Mouse (Mus musculus) hindbrain, postnatal 0 days (tissue): ENCODE measurements around the gene Igsf11. TPM values are rescaled to one million over a fixed set of nuclear protein-coding genes. Genes with fewer than 3 reads are reported as not detected.
"Not testable (repeated sequence)": the region's sequence is repeated elsewhere in the genome, so short reads cannot be mapped to it uniquely, and the experiment has no call there.

Source experiments
- ATAC-seq: fragments of 200-750 bp; cut with Nextera tagmentation; 2 replicates; pipeline ENCODE4 v1.8.0; 2017; ENCODE audit warnings: mild to moderate bottlenecking, moderate TSS enrichment, moderate library complexity
- DNase-seq: peaks from one replicate; pipeline ENCODE4 v3.0.0-alpha.2; 2015; ENCODE audit warnings: low spot score
- H3K27ac ChIP-seq: fragments of 300-500 bp; sonication (generic); 2 replicates; pipeline ENCODE4 v1.5.1; 2014; ENCODE audit warnings: mild to moderate bottlenecking
- H3K27me3 ChIP-seq: fragments of 300-500 bp; sonication (generic); 2 replicates; pipeline ENCODE4 v1.6.1; 2014; ENCODE audit warnings: low read length, mixed read lengths; ENCODE audit not compliant: insufficient read depth
- H3K36me3 ChIP-seq: fragments of 300-500 bp; sonication (generic); 2 replicates; pipeline ENCODE4 v1.6.1; 2014; ENCODE audit warnings: low read length, mixed read lengths; ENCODE audit not compliant: insufficient read depth
- H3K4me1 ChIP-seq: fragments of 300-500 bp; sonication (generic); 2 replicates; pipeline ENCODE4 v1.6.1; 2014; ENCODE audit warnings: antibody characterized with exemption, low read length, mixed read lengths; ENCODE audit not compliant: insufficient read depth
- H3K4me2 ChIP-seq: fragments of 300-500 bp; sonication (generic); 2 replicates; pipeline ENCODE4 v1.6.1; 2014; ENCODE audit warnings: low read depth, mild to moderate bottlenecking, low read length, moderate library complexity, mixed read lengths
- H3K4me3 ChIP-seq: fragments of 300-500 bp; sonication (generic); 2 replicates; pipeline ENCODE4 v1.5.1; 2014; ENCODE audit warnings: low read length
- H3K9ac ChIP-seq: fragments of 300-500 bp; sonication (generic); replicated peaks from 2 replicates; pipeline ENCODE4 v1.6.1; 2014; ENCODE audit warnings: mild to moderate bottlenecking, low read length, moderate library complexity, mixed read lengths
- H3K9me3 ChIP-seq: fragments of 300-500 bp; sonication (generic); 2 replicates; pipeline ENCODE4 v1.6.1; 2016; ENCODE audit warnings: low read length, mixed read lengths
- CTCF ChIP-seq: IDR thresholded peaks from 2 replicates; pipeline ENCODE4 v1.5.1; 2016; ENCODE audit warnings: antibody characterized with exemption, control low read depth, low read depth
- WGBS: fragments of 180-500 bp; shearing (Covaris S2); extraction: QIAGEN DNeasy Blood & Tissue Kit; methylation state at CpG from one replicate; pipeline ENCODE4 v1.1.7; 2014; 5-methylcytosine and 5-hydroxymethylcytosine counted together
- polyA plus RNA-seq: library from polyadenylated mRNA; unstranded; fragments of >200 nt; fragmentation: Nextera tagmentation; extraction: Ambion mirVana; gene quantifications from 2 replicates; pipeline ENCODE4 v1.2.1, GENCODE M21; 2015
- total RNA-seq: library from RNA; depleted of rRNA; stranded (reverse); fragments of >200 nt; gene quantifications from 2 replicates; pipeline ENCODE4 v1.2.3, GENCODE M21; 2014

Gene Igsf11
- total and polyA plus RNA-seq, 2 experiments from 2014 or later = 4.9 to 24.5 TPM

GRCm38 (mm10) chr16:38980546-38980945, 88.1 kb downstream of the Igsf11 start:
- ATAC-seq = no peak
- no peak overlapping the region for H3K9ac ChIP-seq
- H3K4me3 ChIP-seq = no peak overlapping the region
- no peaks in the 10 kb centered on the region for H3K4me1 ChIP-seq
- no peak overlapping the region for H3K4me2 ChIP-seq
- no peak for TF ChIP-seq CTCF
- DNase-seq = no peak
- no peak overlapping the region for H3K27ac ChIP-seq
- H3K27me3 ChIP-seq = no peaks in the 10 kb centered on the region
- no peaks in the 10 kb centered on the region for H3K9me3 ChIP-seq
- H3K36me3 ChIP-seq = no peaks in the 10 kb centered on the region
- WGBS = 25% methylated on average over 5 of the region's 5 CpGs

- WGBS = 12% methylated on average over 5 of the region's 5 CpGs
- Histone ChIP-seq H3K9me3 (no peaks in the 10 kb centered on the region), H3K27me3 (no peaks in the 10 kb centered on the region), H3K27ac (no peak overlapping the region), H3K4me2 (no peak overlapping the region), H3K9ac (no peak overlapping the region), H3K4me3 (no peak overlapping the region), H3K4me1 (no peaks in the 10 kb centered on the region), H3K36me3 (no peaks in the 10 kb centered on the region)
- no peak for TF ChIP-seq CTCF
- no peak for DNase-seq
- ATAC-seq = no peak
Measured at GRCm38 (mm10) chr16:38982051-38982450, 89.6 kb downstream of the Igsf11 start.

GRCm38 (mm10) chr16:38982508-38983236, 90.2 kb downstream of the Igsf11 start:
- no peak for ATAC-seq
- DNase-seq = peak; percentile 34
- Histone ChIP-seq H3K4me3 (no peak overlapping the region), H3K27ac (no peak overlapping the region), H3K9me3 (no peaks in the 10 kb centered on the region), H3K27me3 (no peaks in the 10 kb centered on the region), H3K4me1 (no peaks in the 10 kb centered on the region), H3K9ac (no peak overlapping the region), H3K36me3 (no peaks in the 10 kb centered on the region), H3K4me2 (no peak overlapping the region)
- peak; percentile 38 for TF ChIP-seq CTCF
- 45% methylated on average over 12 of the region's 12 CpGs for WGBS

GRCm38 (mm10) chr16:38983850-38984249, 91.4 kb downstream of the Igsf11 start:
- DNase-seq, H3K27me3 ChIP-seq, H3K4me1 ChIP-seq, H3K9me3 ChIP-seq, H3K36me3 ChIP-seq, H3K9ac ChIP-seq, ATAC-seq, H3K4me3 ChIP-seq, H3K27ac ChIP-seq, H3K4me2 ChIP-seq: not testable (repeated sequence)
- WGBS = 71% methylated on average over 3 of the region's 3 CpGs

GRCm38 (mm10) chr16:38985411-38985810, 92.9 kb downstream of the Igsf11 start:
- Histone ChIP-seq H3K4me2 (no peak overlapping the region), H3K9me3 (no peaks in the 10 kb centered on the region), H3K36me3 (no peaks in the 10 kb centered on the region), H3K27ac (no peak overlapping the region), H3K4me1 (no peaks in the 10 kb centered on the region), H3K27me3 (no peaks in the 10 kb centered on the region), H3K9ac (no peak overlapping the region), H3K4me3 (no peak overlapping the region)
- TF ChIP-seq CTCF = no peak
- ATAC-seq (peak; percentile 66; the same call in 1 of the 2 replicates), DNase-seq (peak; percentile 76)
- 25% methylated on average over 3 of the region's 3 CpGs for WGBS

- no peak for TF ChIP-seq CTCF
- H3K9me3 ChIP-seq = no peaks in the 10 kb centered on the region
- WGBS = 59% methylated on average over 2 of the region's 2 CpGs
- H3K27ac ChIP-seq = no peak overlapping the region
- ATAC-seq (no peak), DNase-seq (no peak)
- H3K9ac ChIP-seq = no peak overlapping the region
- H3K27me3 ChIP-seq = no peaks in the 10 kb centered on the region
- no peaks in the 10 kb centered on the region for H3K4me1 ChIP-seq
- H3K4me3 ChIP-seq = no peak overlapping the region
- no peak overlapping the region for H3K4me2 ChIP-seq
- no peaks in the 10 kb centered on the region for H3K36me3 ChIP-seq
Measured at GRCm38 (mm10) chr16:38986410-38986809, 93.9 kb downstream of the Igsf11 start.

GRCm38 (mm10) chr16:38993711-38994110, 101.2 kb downstream of the Igsf11 start:
- Histone ChIP-seq H3K27ac (no peak overlapping the region), H3K9me3 (no peaks in the 10 kb centered on the region), H3K4me3 (no peak overlapping the region), H3K9ac (no peak overlapping the region), H3K4me1 (no peaks in the 10 kb centered on the region), H3K4me2 (no peak overlapping the region), H3K36me3 (no peaks in the 10 kb centered on the region), H3K27me3 (no peaks in the 10 kb centered on the region)
- ATAC-seq (no peak), DNase-seq (peak; percentile 6)
- 67% methylated on average over 7 of the region's 7 CpGs for WGBS
- no peak for TF ChIP-seq CTCF
